Mouse (Mus musculus): ENCODE data around the gene Fhl3.
A peak's percentile ranks its signal among the peaks of the same experiment; 100 is the strongest.

DNA sequence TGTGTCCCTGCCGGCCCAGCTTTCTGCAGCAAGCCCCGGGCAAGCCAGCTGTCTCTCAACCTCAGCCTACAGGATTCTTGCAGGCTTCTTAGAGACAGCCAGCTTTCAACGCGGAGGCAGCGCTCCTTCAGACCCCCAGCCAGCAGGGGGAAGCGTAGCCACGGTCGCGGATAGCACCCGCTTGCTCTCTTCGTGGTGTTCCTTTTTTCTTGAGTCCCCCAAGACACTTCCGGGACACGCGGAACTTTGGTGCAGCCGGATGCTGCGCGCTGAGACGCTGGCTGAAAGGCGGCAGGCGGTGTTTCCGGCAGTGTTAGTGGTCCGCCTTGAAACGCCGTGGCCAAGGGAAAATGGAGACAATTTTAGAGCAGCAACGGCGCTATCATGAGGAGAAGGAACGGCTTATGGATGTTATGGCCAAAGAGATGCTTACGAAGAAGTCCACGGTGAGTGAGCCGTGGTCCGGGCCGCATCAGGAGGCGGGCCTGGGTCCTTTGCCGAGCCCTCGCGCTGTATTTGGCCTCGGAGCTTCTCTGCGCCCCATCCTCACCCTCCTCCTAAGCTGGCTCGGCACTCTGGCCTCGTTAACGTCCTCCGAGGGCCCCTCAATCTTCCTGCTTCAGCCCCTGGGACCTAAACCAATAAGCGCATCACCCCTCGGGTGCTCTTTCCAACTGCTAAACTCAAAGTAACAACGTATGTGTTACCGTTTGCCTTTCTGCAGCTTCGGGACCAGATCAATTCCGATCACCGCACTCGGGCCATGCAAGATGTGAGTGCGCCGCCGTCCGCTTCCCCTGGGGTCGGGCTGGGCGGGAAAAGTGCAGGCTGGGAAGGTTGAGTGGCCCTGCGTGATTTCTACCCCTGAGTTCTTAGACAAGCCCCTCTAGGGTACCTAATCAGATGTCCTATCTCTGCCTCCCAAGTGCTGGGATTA, 14.3 kb downstream of the Fhl3 start, which contains the start of gene Sf3a3:
- TF ChIP-seq CTCF (IDR thresholded peaks at IDR 0.05; ENCODE audit: low read depth) (peak; percentile 94), EP300 (IDR thresholded peaks at IDR 0.05; ENCODE audit: low read depth) (0 out of 2 replicates have a peak, but pooled peaks have one; percentile 37)

All from liver, postnatal 0 days (tissue).